Comparison of ENCODE assay signal across 8 mouse cellular contexts in genomic region chr6:86832802-86833502, GRCm38 (mm10). TPM values are rescaled to one million over a fixed set of nuclear protein-coding genes. Genes with fewer than 3 reads are reported as not detected.
DNase-seq lines count a peak whose midpoint lies in the region; ATAC-seq lines count a peak whose summit lies in the region.

No protein-coding gene starts in this region.

- H3K9ac ChIP-seq in embryonic facial prominence, embryonic 14.5 days (ENCODE audit: low read depth, low read length): no peak overlapping the region

- no peaks in the 10 kb centered on the region for H3K4me1 ChIP-seq in embryonic facial prominence, embryonic 14.5 days (ENCODE audit: control insufficient read depth, insufficient read depth, low read length)
- H3K4me1 ChIP-seq in embryonic facial prominence, embryonic 10.5 days: no peaks in the 10 kb centered on the region

- H3K27ac ChIP-seq in embryonic facial prominence, embryonic 14.5 days (replicated peaks; ENCODE audit: low read depth, low read length): no peak overlapping the region
- H3K27ac ChIP-seq in embryonic facial prominence, embryonic 10.5 days (replicated peaks): no peak overlapping the region

- ATAC-seq in embryonic facial prominence, embryonic 14.5 days (ENCODE audit: low read depth): no peak

- no peaks in the 10 kb centered on the region for H3K9me3 ChIP-seq in embryonic facial prominence, embryonic 14.5 days (ENCODE audit: control insufficient read depth, low read length)
- H3K9me3 ChIP-seq in embryonic facial prominence, embryonic 10.5 days: no peaks in the 10 kb centered on the region

- WGBS in embryonic facial prominence, embryonic 14.5 days: 71% methylated on average over 13 of the region's 13 CpGs
- WGBS in embryonic facial prominence, embryonic 10.5 days: 86% methylated on average over 13 of the region's 13 CpGs

- H3K4me2 ChIP-seq in embryonic facial prominence, embryonic 14.5 days (ENCODE audit: low read depth, low read length): no peak overlapping the region

- intact Hi-C loops in left cerebral cortex, postnatal 36 days (cut with DNase I): no loop called here

- peak; percentile 70 for DNase-seq in embryonic facial prominence, embryonic 14.5 days (ENCODE audit: low spot score)
- DNase-seq in embryonic facial prominence, embryonic 10.5 days (ENCODE audit: low spot score): no peak
- peak; percentile 99 for DNase-seq in heart, adult 11 months
- DNase-seq in kidney, postnatal 10 days: peak; percentile 65
- DNase-seq in spleen, postnatal 10 days (ENCODE audit: low spot score in 2 of 2): peak; percentile 17 to 62
- no peak for DNase-seq in left cerebral cortex, postnatal 36 days (ENCODE audit: low spot score in 2 of 2)
- DNase-seq in embryo, embryonic 10.5 days (ENCODE audit: low spot score): no peak
- no peak for DNase-seq in cerebellum, adult 9-11 months

- no peaks in the 10 kb centered on the region for H3K36me3 ChIP-seq in embryonic facial prominence, embryonic 14.5 days (ENCODE audit: control insufficient read depth, insufficient read depth, low read length)
- H3K36me3 ChIP-seq in embryonic facial prominence, embryonic 10.5 days (replicated peaks): no peaks in the 10 kb centered on the region

- H3K27me3 ChIP-seq in embryonic facial prominence, embryonic 14.5 days (replicated peaks; ENCODE audit: control insufficient read depth, insufficient read depth, low read length): no peaks in the 10 kb centered on the region
- H3K27me3 ChIP-seq in embryonic facial prominence, embryonic 10.5 days (replicated peaks; ENCODE audit: low read depth, poor library complexity, severe bottlenecking): no peaks in the 10 kb centered on the region

- no peak overlapping the region for H3K4me3 ChIP-seq in embryonic facial prominence, embryonic 14.5 days (ENCODE audit: low read depth, low read length)
- H3K4me3 ChIP-seq in embryonic facial prominence, embryonic 10.5 days: no peak overlapping the region

RNA-seq across cellular contexts. Expression of gene Aak1, which starts 16.4 kb away (rescaled TPM):
- 17.8 and 22.4 TPM in 2 replicates for polyA plus RNA-seq in embryonic facial prominence, embryonic 14.5 days (2014; fragmentation: Nextera tagmentation; extraction: Ambion mirVana)
- polyA plus RNA-seq in embryonic facial prominence, embryonic 10.5 days (2016; fragmentation: Nextera tagmentation; extraction: Ambion mirVana): 11.3 and 13.3 TPM in 2 replicates
- total RNA-seq in left cerebral cortex, postnatal 36 days (2021): 100 to 1,000 TPM; 399 to 437 TPM

RNA-seq across cellular contexts. Expression of gene Anxa4, which starts 39.6 kb away (rescaled TPM):
- 44.1 and 46.7 TPM in 2 replicates for polyA plus RNA-seq in embryonic facial prominence, embryonic 14.5 days (2014; fragmentation: Nextera tagmentation; extraction: Ambion mirVana)
- polyA plus RNA-seq in embryonic facial prominence, embryonic 10.5 days (2016; fragmentation: Nextera tagmentation; extraction: Ambion mirVana): 6.8 and 7.0 TPM in 2 replicates
- total RNA-seq in left cerebral cortex, postnatal 36 days (2021): 1 to 10 TPM; 4.6 to 6.3 TPM

Comparison
In these comparisons a context has a peak if more than half of its experiments do, and no peak if none do; other contexts are left out.
1. DNase-seq: peak in embryonic facial prominence, embryonic 14.5 days (single experiment), heart, adult 11 months (single experiment), kidney, postnatal 10 days (single experiment) and spleen, postnatal 10 days (2 of 2); none in embryonic facial prominence, embryonic 10.5 days (single experiment), left cerebral cortex, postnatal 36 days (0 of 2), embryo, embryonic 10.5 days (single experiment) and cerebellum, adult 9-11 months (single experiment).